Mouse (Mus musculus) embryo, embryonic 11.5 days (tissue): ENCODE data around the gene Cntnap1.

ENCODE experiments used
- DNase-seq: peaks from one replicate; pipeline ENCODE4 v3.0.0-alpha.2; 2012; ENCODE audit warnings: low read depth, low spot score

Gene Cntnap1

DNA sequence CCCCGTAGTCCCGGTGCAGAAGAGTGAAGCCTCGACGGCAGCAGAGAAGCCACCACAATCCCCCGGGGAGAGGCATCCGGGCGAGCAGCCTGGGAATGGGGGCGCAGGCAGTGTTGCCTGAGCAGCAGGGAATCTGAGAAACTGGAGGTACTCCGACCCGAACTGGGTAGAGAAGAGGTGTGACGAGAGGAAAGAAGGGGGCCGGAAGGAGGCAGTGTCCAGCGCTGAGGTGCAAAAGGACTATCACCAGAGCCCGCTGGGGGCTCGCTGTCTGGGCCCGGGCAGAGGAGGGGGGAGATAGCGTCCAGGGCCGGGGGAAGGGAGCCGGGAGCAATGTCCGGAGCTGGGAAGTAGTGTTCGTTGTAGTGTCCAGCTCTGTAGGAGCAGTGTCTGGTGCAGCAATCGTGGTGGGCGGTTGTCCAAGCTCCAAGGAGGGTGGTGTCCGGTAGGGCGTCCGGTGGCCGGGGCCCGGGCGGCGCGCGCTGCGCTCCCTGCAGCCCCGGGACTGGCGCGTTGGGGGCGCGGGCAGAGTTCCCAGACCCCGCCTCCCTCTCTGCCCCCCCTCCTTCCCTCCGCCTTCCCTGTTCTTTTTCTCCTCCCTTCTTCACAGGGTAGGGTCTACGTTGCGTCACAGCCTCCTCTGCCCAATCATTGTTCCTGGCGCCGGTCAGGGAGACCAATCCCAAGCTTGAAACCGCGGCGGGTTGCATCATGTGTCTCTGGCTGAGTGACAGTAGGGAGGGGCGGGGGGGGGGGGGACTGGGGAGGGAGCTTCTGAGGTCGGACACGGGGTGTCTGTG lies 688 bp downstream of the Cntnap1 start, which contains the start of gene Plekhh3:
Gene Plekhh3, minus strand, starts transcription at position 541 of the 800 bp plus-strand sequence.
- DNase-seq, result peak; percentile 96

GRCm38 (mm10) chr11:101171721-101172433 lies 1.6 kb downstream of the Cntnap1 start:
- no peak for DNase-seq

- DNase-seq, result no peak
These were observed 2.1 kb downstream of the Cntnap1 start for GRCm38 (mm10) chr11:101172434-101172815.

DNA sequence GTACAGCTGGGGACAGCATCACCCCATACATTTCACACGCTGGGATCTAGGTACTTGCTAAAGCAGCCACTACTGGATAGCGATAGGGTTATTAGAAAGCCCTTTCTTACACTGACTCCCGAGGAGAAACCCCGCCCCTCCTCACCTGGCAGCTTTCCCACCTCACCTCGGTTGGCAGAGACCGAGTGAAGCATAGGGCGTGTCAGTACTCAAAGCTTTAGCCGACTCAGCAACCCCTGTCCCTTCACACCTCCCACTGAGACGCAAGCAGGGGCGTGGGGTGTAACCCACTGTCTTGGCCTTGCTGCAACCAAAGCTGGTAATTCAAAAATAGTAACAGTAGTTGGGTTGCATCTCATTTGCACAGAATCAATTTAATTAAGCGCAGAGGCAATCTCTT lies 2.8 kb downstream of the Cntnap1 start:
- no peak for DNase-seq

DNA sequence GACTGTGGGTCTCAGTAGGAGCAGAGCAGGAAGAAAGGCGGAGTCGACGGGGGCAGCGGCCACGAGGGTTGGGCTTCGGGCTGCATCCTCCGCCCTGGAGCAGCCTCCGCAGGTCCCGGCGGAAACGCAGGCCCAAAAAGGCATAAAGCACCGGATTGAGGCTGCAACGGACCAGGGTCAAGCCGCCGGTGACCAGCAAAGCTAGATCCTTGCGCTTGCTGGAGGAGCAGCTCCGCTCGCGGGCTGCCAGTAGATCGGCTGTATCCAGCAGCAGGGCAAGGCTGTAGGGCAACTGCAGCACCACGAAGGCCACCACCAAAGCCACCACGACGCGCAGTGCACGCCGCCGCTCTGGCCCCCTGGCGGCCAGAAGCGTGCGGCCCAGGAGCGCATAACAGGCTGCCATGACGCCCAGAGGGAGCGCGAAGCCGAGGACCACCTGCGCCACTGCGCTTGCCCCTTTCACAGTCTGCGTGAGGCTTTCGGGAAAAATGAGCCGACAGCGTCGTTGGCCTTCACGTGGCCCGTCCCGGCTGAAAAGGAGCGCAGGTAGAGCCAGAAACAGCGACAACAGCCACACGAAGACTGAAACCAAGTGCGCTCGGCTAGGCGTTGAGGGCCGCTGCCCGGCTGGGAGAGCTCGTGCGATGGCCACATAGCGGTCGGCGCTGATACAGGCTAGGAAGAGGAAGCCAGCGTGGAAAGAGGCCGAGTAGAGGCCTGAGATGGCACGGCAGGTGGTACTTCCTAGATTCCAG lies 3.5 kb downstream of the Cntnap1 start:
- DNase-seq, result peak; percentile 78

- DNase-seq, result no peak
These were observed 4.0 kb downstream of the Cntnap1 start for GRCm38 (mm10) chr11:101174389-101174745.

DNA sequence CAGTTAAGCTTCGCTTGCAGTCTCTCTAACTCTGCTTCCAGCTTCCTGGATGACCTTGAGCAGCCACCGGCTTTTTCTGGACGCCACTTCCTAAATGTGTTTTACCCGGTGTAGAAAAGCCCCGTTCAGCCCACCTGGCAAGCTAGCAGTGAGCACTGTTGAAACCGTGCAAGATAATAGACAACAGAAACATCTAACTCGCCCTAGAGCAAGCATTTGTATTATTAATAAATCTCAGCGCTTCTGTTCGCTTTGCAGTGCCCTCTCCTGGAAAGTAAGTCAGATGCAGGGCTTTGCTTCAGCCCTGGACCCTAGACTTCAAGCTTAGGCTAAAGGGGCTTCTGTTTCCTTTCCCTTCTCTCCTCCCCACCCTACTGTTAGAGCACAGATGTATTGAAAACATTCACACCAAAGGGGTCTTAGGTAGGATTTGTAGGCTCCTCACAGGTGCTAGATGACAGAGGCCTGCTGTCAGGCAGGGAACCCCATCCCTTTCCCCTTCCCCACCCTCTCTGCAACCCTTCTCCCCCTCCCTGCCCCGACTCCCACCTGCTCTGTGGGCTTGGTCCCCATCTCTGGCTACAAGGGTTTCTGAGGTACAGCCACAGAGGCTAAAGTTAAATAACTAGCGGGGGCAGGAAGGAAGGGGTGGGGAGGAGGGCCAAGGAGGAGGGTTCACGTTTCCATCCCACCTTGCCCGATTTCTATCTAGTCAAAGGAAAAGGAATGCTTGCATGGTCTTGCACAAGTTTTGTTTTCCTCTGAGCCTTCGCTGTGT lies 4.7 kb downstream of the Cntnap1 start, which contains the start of gene Ccr10:
Gene Ccr10, minus strand, starts transcription at position 593 of the 778 bp plus-strand sequence.
- DNase-seq, result no peak

DNA sequence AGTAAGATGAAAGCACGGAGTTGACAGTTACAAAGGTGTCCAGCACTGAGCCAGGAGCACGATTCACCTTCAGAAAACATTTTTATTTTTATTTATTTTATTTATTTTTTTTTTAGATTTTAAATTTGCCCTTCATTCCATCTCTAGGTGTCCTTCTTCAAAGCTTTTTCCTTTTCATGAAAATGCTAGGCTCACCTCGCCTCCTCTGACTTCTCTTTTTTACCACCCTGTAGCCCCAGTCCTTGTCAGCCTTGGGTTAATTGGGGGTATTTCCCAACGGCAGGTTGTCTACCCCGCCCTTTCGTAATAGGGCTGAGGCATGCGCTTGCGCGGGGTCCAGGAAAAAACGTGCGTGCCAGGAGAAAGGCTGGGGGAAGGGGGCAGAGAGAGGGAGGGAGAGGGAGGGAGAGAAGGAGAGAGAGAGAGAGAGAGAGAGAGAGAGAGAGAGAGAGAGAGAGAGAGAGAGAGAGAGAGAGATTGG lies 5.4 kb downstream of the Cntnap1 start:
- no peak for DNase-seq

GRCm38 (mm10) chr11:101176117-101176691 lies 5.9 kb downstream of the Cntnap1 start:
- DNase-seq, result no peak

DNA sequence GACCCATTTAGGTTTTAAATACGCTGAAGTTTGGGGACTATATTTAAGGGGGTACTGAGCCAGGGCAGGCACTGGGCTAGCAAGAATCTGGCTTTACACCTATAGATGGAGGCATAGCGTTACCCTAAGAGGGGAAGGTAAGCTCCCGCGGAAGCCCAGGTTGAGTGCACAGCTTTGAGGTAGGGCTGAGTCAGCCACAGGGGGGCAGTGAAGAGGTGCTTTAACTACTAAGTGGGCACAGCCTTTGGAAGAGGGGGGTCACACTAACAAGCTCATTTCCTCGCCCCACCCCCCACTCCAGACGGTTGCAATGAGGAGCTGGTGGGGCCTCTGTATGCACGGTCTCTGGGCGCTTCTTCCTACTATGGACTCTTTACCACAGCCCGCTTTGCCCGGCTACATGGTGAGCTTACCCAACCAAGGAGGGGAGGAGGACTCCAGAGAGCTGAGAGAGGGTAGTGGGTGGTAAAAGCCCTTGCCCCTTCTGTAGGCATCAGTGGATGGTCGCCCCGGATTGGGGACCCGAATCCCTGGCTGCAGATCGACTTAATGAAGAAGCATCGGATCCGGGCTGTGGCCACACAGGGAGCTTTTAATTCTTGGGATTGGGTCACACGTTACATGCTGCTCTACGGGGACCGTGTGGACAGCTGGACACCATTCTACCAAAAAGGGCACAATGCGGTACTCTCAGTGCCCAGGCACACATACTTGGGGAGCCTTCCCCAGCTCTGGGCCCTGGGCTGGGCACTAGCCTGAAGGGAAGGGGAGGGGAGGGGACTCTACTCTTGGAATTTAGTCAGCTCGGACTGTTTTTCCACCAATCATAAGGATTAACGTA lies 6.8 kb downstream of the Cntnap1 start:
- no peak for DNase-seq

- no peak for DNase-seq
These were observed 8.0 kb downstream of the Cntnap1 start for GRCm38 (mm10) chr11:101178061-101179058.

DNA sequence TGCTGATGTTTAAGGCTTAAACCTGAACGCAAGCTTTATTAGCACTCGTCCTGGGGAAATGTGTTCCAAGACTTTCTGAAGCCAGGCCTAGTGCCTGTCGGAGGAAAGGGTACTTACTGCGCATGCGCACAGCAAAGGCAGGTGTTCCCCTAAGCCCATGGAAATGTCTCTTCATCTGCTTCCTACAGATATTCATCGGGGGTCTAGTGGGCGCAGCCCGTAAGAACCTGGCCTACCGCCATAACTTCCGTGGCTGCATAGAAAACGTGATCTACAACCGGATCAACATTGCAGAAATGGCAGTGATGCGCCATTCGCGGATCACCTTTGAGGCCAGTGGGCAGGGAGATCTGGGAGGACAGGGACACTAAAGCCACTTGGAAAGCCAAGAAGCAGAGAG lies 9.0 kb downstream of the Cntnap1 start:
- no peak for DNase-seq

GRCm38 (mm10) chr11:101180261-101180660 lies 9.9 kb downstream of the Cntnap1 start:
- no peak for DNase-seq

DNA sequence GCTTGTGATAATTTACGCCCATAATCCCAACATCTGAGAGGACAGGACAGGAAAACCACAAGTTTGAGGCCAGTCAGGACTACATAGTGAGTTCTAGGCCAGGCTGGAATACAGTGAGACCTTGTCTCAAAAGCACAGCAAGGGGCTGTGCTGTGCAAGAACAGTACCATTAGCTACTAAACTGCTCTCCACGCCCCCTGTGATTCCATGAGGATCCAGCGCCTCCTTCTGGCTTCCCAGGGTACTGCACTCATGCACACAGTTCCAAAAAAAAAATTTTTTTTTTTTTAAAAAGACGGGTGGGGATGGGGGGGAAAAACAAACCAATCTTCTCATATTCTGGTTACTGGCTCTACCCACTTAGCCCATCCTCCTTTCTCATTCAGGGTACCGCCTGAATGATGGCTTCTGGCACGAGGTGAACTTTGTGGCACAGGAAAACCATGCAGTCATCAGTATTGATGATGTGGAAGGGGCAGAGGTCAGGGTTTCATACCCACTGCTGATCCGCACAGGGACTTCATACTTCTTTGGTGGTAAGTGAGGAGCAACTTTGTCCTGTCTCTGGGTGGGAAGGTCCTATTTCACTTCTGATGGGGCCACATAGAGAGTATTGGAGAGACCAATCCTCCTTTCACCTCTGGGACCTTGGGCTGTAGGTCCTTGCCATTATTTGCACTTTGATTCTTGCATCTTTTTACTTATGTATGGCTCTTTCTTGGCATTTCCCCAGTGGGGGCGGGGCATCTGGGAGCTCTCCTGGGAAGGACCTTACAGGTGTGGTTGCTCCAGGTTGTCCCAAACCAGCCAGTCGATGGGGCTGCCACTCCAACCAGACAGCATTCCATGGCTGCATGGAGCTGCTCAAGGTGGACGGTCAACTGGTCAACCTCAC lies 10.8 kb downstream of the Cntnap1 start:
- DNase-seq, result no peak

DNA sequence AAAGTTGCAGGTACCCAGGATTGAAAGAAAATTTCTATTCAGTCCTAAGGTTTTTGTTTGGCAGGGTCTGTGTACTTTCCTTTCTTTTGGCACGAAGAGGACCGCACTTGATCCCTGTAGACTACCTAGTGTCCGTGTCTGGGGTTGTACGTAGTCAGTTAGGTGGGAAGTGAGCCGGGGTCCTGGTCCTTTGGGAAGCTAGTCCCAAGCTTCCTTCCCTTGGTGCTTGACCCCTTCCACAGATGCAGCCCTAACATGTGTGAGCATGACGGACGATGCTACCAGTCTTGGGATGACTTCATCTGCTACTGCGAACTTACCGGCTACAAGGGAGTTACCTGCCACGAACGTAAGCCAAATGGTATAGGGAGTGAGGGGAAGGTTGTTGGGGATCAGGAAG lies 11.6 kb downstream of the Cntnap1 start:
- no peak for DNase-seq

DNA sequence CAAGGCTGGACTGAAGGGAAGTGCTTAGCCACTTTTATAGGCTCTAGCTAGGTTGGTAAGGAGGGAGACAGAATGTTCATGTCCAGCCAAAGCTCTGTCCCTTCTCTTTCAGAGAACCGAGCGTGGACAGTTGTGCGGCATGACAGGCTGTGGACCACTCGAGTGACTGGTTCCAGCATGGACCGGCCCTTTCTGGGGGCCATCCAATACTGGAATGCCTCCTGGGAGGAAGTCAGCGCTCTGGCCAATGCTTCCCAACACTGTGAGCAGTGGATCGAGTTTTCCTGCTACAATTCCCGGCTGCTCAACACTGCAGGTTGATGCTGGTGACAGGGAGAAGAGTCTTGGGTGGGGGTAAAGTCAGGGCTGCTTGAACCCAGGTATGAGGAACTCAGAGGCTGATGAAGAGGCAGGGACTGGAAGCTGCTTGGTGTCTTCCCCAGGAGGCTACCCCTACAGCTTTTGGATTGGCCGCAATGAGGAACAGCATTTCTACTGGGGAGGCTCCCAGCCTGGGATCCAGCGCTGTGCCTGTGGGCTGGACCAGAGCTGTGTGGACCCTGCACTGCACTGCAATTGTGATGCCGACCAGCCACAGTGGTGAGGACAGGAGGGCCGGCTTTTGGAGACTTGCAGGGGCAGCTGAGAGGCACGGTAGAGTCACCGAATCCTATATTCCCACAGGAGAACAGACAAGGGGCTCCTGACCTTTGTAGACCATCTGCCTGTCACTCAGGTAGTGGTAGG lies 12.6 kb downstream of the Cntnap1 start:
- no peak for DNase-seq

GRCm38 (mm10) chr11:101184984-101185383 lies 14.7 kb downstream of the Cntnap1 start:
- no peak for DNase-seq
